Mouse (Mus musculus): ENCODE results near the gene Pmpcb. TPM values are rescaled to one million over a fixed set of nuclear protein-coding genes. Genes with fewer than 3 reads are reported as not detected.

Pmpcb gene
- polyA plus RNA-seq, 1 experiment from 2014 or later, result 88.4 TPM

DNA sequence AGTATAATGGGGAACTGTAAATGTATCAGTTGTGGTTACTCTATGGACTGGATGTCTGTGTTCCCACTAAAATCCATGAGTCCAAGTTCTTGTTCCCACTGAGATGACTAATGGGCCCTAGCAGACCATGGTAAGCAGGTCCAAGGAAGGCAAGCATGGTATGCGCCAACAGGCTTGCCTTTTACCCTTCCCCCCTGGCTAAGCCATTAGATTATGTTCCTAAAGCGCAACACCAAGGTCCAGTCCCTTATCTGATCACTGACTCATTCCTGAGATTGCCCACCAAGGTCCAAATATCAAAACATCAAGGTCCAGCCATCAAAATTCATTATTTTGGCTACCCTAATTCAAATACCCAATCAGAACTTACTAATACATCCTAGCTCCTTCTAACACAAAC lies 17.7 kb upstream of the Pmpcb start:
- Histone ChIP-seq H3K27ac (replicated peaks; ENCODE audit: low read depth, low read length) (no peak overlapping the region), H3K27me3 (ENCODE audit: control insufficient read depth, insufficient read depth, low read length) (no peaks in the 10 kb centered on the region), H3K9me3 (ENCODE audit: control insufficient read depth, low read length) (no peaks in the 10 kb centered on the region), H3K36me3 (ENCODE audit: control insufficient read depth, insufficient read depth, low read length) (no peaks in the 10 kb centered on the region), H3K4me3 (replicated peaks; ENCODE audit: low read depth, low read length) (no peak overlapping the region), H3K9ac (replicated peaks; ENCODE audit: low read length) (no peak overlapping the region), H3K4me2 (ENCODE audit: low read length) (no peak overlapping the region), H3K4me1 (ENCODE audit: control insufficient read depth, insufficient read depth, low read length) (no peaks in the 10 kb centered on the region)
- DNase-seq (no peak), ATAC-seq (ENCODE audit: low FRiP score, low TSS enrichment) (no peak)
- 94% methylated on average over 2 of the region's 2 CpGs for WGBS

DNA sequence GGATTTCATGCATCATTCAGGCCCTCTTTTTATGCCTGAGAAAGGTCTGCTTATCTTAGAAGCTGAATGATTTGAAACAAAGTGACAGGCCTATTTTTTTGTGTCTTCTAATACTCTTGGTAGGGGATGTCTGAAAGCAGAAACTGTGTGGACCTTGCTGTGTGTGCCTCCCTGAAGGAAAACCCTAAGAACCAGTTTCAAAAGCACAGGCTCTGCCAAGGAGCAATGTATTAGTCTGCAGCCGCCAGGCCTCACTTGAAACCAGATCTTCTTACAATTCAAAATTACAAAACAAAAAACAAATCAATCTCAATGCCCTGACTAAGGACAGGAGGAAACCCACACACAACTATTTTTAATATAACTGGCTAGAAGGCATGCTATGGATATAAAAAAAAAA lies 12.5 kb upstream of the Pmpcb start:
- Histone ChIP-seq H3K4me1 (ENCODE audit: control insufficient read depth, insufficient read depth, low read length) (no peaks in the 10 kb centered on the region), H3K27me3 (ENCODE audit: control insufficient read depth, insufficient read depth, low read length) (no peaks in the 10 kb centered on the region), H3K36me3 (ENCODE audit: control insufficient read depth, insufficient read depth, low read length) (no peaks in the 10 kb centered on the region), H3K27ac (replicated peaks; ENCODE audit: low read depth, low read length) (peak overlapping the region; percentile 79), H3K9ac (replicated peaks; ENCODE audit: low read length) (0 out of 2 replicates have a peak overlapping the region, but pooled peaks have one; percentile 14), H3K4me3 (replicated peaks; ENCODE audit: low read depth, low read length) (no peak overlapping the region), H3K4me2 (ENCODE audit: low read length) (no peak overlapping the region), H3K9me3 (ENCODE audit: control insufficient read depth, low read length) (no peaks in the 10 kb centered on the region)
- ATAC-seq (ENCODE audit: low FRiP score, low TSS enrichment) (peak; percentile 18; the same call in 1 of the 2 replicates), DNase-seq (peak; percentile 42)
- whole genome bisulfite sequencing, result 7% methylated on average over 1 of the region's 1 CpGs

DNA sequence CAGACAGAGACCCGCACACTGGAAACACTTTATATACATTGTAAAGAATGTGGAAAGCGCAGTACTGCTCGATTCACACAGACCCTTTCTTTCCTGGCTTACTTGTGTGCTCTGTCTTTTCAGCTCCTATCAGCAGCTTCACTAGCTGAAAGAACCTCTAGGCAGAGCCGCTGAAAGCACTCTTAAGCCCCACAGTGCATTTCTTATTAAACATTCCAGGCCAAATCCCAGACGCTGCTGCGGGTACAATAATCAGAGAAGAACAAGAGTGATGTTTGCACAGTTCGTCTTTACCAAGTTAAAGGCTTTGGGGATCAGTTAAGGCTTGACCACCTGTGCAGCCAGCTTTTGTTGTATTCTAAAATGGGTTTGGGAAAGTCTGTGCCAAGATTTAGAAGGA lies 12.1 kb upstream of the Pmpcb start:
- Histone ChIP-seq H3K9ac (replicated peaks; ENCODE audit: low read length) (no peak overlapping the region), H3K9me3 (ENCODE audit: control insufficient read depth, low read length) (no peaks in the 10 kb centered on the region), H3K27ac (replicated peaks; ENCODE audit: low read depth, low read length) (peak overlapping the region; percentile 79), H3K4me2 (ENCODE audit: low read length) (0 out of 2 replicates have a peak overlapping the region, but pooled peaks have one; percentile 3), H3K4me1 (ENCODE audit: control insufficient read depth, insufficient read depth, low read length) (no peaks in the 10 kb centered on the region), H3K27me3 (ENCODE audit: control insufficient read depth, insufficient read depth, low read length) (no peaks in the 10 kb centered on the region), H3K4me3 (replicated peaks; ENCODE audit: low read depth, low read length) (no peak overlapping the region), H3K36me3 (ENCODE audit: control insufficient read depth, insufficient read depth, low read length) (no peaks in the 10 kb centered on the region)
- WGBS, result 4% methylated on average over 7 of the region's 7 CpGs
- DNase-seq (peak; percentile 72), ATAC-seq (ENCODE audit: low FRiP score, low TSS enrichment) (peak; percentile 56; the same call in 1 of the 2 replicates)

DNA sequence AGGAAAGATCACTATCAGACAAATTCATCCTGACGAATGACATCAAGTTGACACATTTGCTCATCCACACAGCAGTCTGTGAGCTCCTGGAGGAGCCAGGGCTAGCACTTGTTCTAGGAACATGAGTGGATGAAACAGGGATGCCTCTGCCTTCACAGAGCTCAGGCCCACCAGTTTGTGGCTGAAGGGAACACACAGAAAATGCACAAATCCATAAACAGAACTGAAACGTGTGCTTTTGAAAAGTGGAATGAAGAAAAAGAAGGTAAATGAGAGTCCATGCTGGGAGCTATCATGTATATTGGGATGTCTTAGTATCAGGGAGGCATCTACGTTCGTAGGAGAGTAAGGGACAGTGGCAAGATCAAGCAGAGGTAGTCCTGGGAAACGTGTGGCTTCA lies 7.8 kb upstream of the Pmpcb start:
- Histone ChIP-seq H3K27me3 (ENCODE audit: control insufficient read depth, insufficient read depth, low read length) (no peaks in the 10 kb centered on the region), H3K9ac (replicated peaks; ENCODE audit: low read length) (no peak overlapping the region), H3K9me3 (ENCODE audit: control insufficient read depth, low read length) (no peaks in the 10 kb centered on the region), H3K4me1 (ENCODE audit: control insufficient read depth, insufficient read depth, low read length) (peaks cover 14% of the 10 kb centered on the region), H3K4me2 (ENCODE audit: low read length) (no peak overlapping the region), H3K4me3 (replicated peaks; ENCODE audit: low read depth, low read length) (no peak overlapping the region), H3K27ac (replicated peaks; ENCODE audit: low read depth, low read length) (no peak overlapping the region), H3K36me3 (ENCODE audit: control insufficient read depth, insufficient read depth, low read length) (no peaks in the 10 kb centered on the region)
- WGBS, result 87% methylated on average over 5 of the region's 5 CpGs
- ATAC-seq (ENCODE audit: low FRiP score, low TSS enrichment) (no peak), DNase-seq (no peak)

DNA sequence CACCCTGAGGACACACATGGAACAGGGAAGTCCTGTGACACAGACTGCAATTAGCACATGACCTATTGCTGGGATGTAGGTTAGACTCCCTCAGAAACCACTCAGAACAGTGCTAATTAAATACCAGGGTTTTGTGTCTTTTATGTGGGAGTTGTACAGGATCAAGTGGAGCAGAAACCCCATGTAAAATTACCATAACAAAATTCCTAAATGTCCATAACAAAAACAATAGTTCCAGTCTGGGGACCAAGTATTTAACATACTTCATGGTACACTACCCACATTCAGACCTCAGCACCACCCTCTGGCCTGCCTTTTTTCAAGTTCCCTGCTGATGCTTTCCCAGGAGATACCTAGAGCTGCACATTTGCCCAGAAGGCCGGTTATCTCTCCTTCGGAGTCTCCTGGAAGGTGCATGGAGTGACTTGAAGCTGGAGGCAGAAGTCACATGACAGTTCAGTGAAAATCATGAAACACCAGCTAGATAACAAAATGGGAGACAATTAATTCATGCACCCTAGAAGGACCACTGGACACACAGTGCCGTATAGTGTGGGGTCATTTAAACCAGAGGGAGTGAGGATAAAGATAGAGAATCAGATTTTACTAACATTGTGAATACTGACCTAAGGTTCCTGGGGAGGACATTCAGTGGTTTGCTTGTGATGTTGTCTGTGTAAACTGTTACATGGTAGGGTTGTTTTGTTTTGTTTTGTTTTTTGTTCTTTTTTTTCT lies 4.6 kb upstream of the Pmpcb start:
- Histone ChIP-seq H3K4me3 (replicated peaks; ENCODE audit: low read depth, low read length) (no peak overlapping the region), H3K9me3 (ENCODE audit: control insufficient read depth, low read length) (no peaks in the 10 kb centered on the region), H3K9ac (replicated peaks; ENCODE audit: low read length) (no peak overlapping the region), H3K4me1 (ENCODE audit: control insufficient read depth, insufficient read depth, low read length) (peaks cover 14% of the 10 kb centered on the region), H3K4me2 (ENCODE audit: low read length) (peak overlapping the region; percentile 26), H3K27me3 (ENCODE audit: control insufficient read depth, insufficient read depth, low read length) (no peaks in the 10 kb centered on the region), H3K27ac (replicated peaks; ENCODE audit: low read depth, low read length) (peak overlapping the region; percentile 81), H3K36me3 (ENCODE audit: control insufficient read depth, insufficient read depth, low read length) (no peaks in the 10 kb centered on the region)
- 7% methylated on average over 3 of the region's 3 CpGs for WGBS
- DNase-seq (peak; percentile 34), ATAC-seq (ENCODE audit: low FRiP score, low TSS enrichment) (peak; percentile 19)

DNA sequence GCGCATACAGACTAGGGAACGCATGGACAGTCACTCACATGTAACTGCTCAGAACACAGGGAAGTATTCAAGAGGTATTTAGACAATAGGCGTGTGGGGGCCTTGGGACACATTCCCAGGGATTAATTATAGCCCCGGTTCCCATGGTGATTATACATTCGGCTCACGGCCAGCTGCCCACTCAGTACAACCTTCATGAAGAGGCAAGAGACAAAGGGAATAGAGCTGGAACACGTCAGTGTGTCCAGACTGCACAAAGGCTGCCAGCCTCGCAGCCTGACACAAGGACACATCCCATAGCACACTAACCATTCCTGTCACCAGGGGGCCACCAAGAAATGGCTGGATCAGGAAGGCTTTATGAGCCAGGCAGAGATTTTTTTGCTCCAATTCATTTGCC lies 4.0 kb upstream of the Pmpcb start:
- H3K36me3 ChIP-seq (ENCODE audit: control insufficient read depth, insufficient read depth, low read length), result no peaks in the 10 kb centered on the region
- peaks cover 18% of the 10 kb centered on the region for H3K4me1 ChIP-seq (ENCODE audit: control insufficient read depth, insufficient read depth, low read length)
- ATAC-seq (ENCODE audit: low FRiP score, low TSS enrichment), result peak; percentile 90
- peak overlapping the region; percentile 81 for H3K27ac ChIP-seq (replicated peaks; ENCODE audit: low read depth, low read length)
- no peaks in the 10 kb centered on the region for H3K27me3 ChIP-seq (ENCODE audit: control insufficient read depth, insufficient read depth, low read length)
- H3K4me3 ChIP-seq (replicated peaks; ENCODE audit: low read depth, low read length), result no peak overlapping the region
- no peaks in the 10 kb centered on the region for H3K9me3 ChIP-seq (ENCODE audit: control insufficient read depth, low read length)
- no peak overlapping the region for H3K9ac ChIP-seq (replicated peaks; ENCODE audit: low read length)
- H3K4me2 ChIP-seq (ENCODE audit: low read length), result peak overlapping the region; percentile 26
- peak; percentile 85 for DNase-seq
- WGBS, result 0% methylated on average over 8 of the region's 8 CpGs

DNA sequence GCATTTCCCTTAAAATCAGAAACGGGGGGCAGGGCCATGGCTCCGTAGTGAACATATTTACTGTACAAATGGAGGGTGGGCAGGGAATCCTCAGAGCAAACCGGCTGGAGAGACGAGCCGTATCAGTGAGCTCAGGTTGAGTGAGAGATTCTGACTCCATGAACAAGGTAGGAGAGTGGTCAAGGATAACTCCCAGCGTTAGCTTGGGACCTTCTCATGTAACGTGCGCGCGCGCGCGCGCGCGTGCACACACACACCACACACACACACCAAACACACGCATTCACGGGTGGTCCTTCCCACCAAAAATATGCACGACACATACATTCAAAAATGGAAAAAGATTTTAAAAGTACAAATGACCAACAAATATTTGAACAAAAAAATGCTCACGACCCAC lies 1.8 kb upstream of the Pmpcb start:
- H3K36me3 ChIP-seq (ENCODE audit: control insufficient read depth, insufficient read depth, low read length), result peaks cover 14% of the 10 kb centered on the region
- ATAC-seq (ENCODE audit: low FRiP score, low TSS enrichment) (no peak), DNase-seq (no peak)
- H3K4me1 ChIP-seq (ENCODE audit: control insufficient read depth, insufficient read depth, low read length), result peaks cover 22% of the 10 kb centered on the region
- H3K27me3 ChIP-seq (ENCODE audit: control insufficient read depth, insufficient read depth, low read length), result no peaks in the 10 kb centered on the region
- H3K9me3 ChIP-seq (ENCODE audit: control insufficient read depth, low read length), result no peaks in the 10 kb centered on the region
- no peak overlapping the region for H3K4me3 ChIP-seq (replicated peaks; ENCODE audit: low read depth, low read length)
- no peak overlapping the region for H3K9ac ChIP-seq (replicated peaks; ENCODE audit: low read length)
- H3K4me2 ChIP-seq (ENCODE audit: low read length), result no peak overlapping the region
- WGBS, result 82% methylated on average over 20 of the region's 20 CpGs
- H3K27ac ChIP-seq (replicated peaks; ENCODE audit: low read depth, low read length), result no peak overlapping the region

DNA sequence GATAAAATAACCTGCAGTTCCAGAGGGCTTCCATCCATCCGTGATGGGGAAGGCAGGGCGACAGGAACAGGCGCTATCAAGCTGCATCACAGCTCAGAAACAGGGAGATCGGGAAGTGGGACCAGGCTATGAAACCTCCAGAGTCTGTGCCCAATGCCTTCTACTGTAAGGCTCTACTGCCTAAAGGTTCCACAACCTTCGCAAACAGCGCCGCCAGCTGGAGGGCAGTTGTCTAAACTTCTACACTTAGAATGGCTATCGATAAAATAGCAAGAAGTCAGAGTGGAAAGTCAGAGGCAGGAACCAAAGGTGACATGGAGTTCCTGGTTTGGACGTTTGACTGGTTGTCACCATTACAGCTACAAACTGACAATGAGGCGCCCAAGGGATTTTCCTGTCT lies 1.4 kb upstream of the Pmpcb start:
- DNase-seq (peak; percentile 74), ATAC-seq (ENCODE audit: low FRiP score, low TSS enrichment) (no peak)
- 34% methylated on average over 10 of the region's 10 CpGs for WGBS
- Histone ChIP-seq H3K9ac (replicated peaks; ENCODE audit: low read length) (no peak overlapping the region), H3K27ac (replicated peaks; ENCODE audit: low read depth, low read length) (no peak overlapping the region), H3K9me3 (ENCODE audit: control insufficient read depth, low read length) (no peaks in the 10 kb centered on the region), H3K4me2 (ENCODE audit: low read length) (no peak overlapping the region), H3K4me3 (replicated peaks; ENCODE audit: low read depth, low read length) (no peak overlapping the region), H3K4me1 (ENCODE audit: control insufficient read depth, insufficient read depth, low read length) (peaks cover 22% of the 10 kb centered on the region), H3K27me3 (ENCODE audit: control insufficient read depth, insufficient read depth, low read length) (no peaks in the 10 kb centered on the region), H3K36me3 (ENCODE audit: control insufficient read depth, insufficient read depth, low read length) (peaks cover 19% of the 10 kb centered on the region)

DNA sequence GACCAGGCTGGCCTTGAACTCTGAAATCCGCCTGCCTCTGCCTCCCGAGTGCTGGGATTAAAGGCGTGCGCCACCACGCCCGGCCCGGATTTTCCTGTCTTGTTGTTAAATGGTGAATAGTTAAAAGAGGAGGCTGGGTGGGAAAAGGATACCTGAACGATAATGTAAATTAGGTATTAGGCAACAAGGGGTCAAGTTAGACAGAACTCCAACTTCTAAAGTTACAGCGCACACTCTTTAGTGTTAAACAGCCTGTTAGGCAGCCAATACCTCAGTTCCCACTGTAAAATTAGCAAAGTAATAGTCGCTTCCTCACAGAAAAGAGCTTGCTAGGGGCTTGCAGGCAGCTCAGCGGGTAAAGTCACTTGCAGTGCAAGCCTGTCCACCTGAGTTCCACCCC lies 895 bp upstream of the Pmpcb start:
- DNase-seq (no peak), ATAC-seq (ENCODE audit: low FRiP score, low TSS enrichment) (no peak)
- Histone ChIP-seq H3K4me3 (replicated peaks; ENCODE audit: low read depth, low read length) (no peak overlapping the region), H3K27me3 (ENCODE audit: control insufficient read depth, insufficient read depth, low read length) (no peaks in the 10 kb centered on the region), H3K4me2 (ENCODE audit: low read length) (no peak overlapping the region), H3K9ac (replicated peaks; ENCODE audit: low read length) (no peak overlapping the region), H3K36me3 (ENCODE audit: control insufficient read depth, insufficient read depth, low read length) (peaks cover 21% of the 10 kb centered on the region), H3K4me1 (ENCODE audit: control insufficient read depth, insufficient read depth, low read length) (peaks cover 22% of the 10 kb centered on the region), H3K9me3 (ENCODE audit: control insufficient read depth, low read length) (no peaks in the 10 kb centered on the region), H3K27ac (replicated peaks; ENCODE audit: low read depth, low read length) (no peak overlapping the region)
- 86% methylated on average over 11 of the region's 11 CpGs for WGBS
